Mouse (Mus musculus): Measurements from ENCODE around the gene Car5a.

DNA sequence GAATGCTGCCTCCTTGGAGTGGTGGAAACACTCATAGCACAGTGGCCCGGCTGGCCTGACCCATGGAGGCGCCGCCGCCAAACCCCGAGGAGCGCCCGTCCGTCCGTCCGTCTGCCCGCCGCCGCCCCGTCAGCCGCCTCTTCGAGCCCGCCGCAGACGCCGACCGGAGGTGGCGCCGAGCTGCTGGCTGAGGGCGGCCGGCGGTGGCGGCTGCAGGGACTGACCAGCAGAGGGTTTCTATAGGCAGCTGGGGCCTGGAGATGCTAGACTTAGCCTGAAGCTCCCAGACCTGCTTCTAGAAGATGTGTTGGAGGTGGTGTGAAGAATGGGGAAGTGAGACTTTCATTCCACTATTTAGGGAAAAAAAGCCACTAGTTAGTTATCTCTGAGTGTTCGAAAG lies 29.2 kb upstream of the Car5a start:
- no peak for TF ChIP-seq CTCF (IDR thresholded peaks at IDR 0.05; ENCODE audit: low read depth)
- no peak for TF ChIP-seq EP300 (IDR thresholded peaks at IDR 0.05; ENCODE audit: low read depth)
